Mouse (Mus musculus): ENCODE results near the gene Kdm5d. TPM values are rescaled to one million over a fixed set of nuclear protein-coding genes. Genes with fewer than 3 reads are reported as not detected.

The Kdm5d gene
- total RNA-seq (2012; rRNA removed) (5.0 and 5.5 TPM in 2 replicates), polyA plus RNA-seq (2012; ENCODE audit: insufficient read depth in 1 of 2, insufficient read length in 2 of 2, low read depth in 1 of 2, low replicate concordance in 2 of 2, missing spikeins in 1 of 2) (1 to 10 TPM in 1 of 2 experiments, not detected in 1; 3.4 TPM)

DNA sequence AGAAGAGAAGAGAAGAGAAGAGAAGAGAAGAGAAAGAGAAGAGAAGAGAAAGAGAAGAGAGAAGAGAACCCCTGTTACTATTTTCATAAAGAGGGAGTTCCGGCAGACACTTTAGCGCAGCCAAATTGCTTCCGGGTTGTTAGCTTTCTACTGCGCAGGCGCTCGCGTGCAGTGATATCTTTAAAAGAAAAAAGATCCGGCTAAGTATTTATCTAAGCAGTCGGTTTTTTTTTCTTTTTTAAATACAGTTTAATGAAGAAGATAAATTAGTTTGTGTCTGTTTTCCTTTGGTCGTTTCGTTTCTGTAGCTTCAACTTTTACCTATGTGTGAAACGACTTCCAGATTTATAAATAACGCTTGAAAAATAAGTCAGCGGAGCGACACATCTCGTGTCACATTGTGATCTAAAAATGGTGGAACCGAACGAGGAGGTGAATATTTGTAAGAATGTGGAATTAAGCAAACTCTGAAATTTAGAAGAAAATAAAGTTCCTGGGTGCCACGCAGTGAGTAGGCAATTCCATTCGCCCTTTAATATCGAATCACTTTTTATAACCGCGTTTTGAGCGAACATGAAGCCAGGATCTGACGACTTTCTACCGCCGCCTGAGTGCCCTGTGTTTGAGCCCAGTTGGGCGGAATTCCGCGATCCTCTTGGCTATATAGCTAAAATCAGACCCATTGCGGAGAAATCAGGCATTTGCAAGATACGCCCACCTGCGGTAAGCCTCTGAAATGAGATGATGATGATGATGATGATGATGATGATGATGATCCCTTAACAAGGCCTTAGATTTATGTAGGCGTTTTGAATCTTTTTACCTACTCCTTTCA, at the start of gene Kdm5d:
Gene Kdm5d, plus strand, starts transcription at position 396 of the 835 bp plus-strand sequence.
- TF ChIP-seq TCF12 (IDR thresholded peaks at IDR 0.05; ENCODE audit: low read depth, low read length): no peak
- TF ChIP-seq TBP (IDR thresholded peaks at IDR 0.05; ENCODE audit: low read depth, low read length): no peak
- no peak for TF ChIP-seq USF1 (IDR thresholded peaks at IDR 0.05; ENCODE audit: low read depth, low read length)
- TF ChIP-seq RAD21 (IDR thresholded peaks at IDR 0.05; ENCODE audit: low read depth, low read length): no peak
- no peak for TF ChIP-seq ZMIZ1 (IDR thresholded peaks at IDR 0.05; ENCODE audit: low read depth, low read length)
- TF ChIP-seq SIN3A (IDR thresholded peaks at IDR 0.05; ENCODE audit: low read length): no peak
- no peak for TF ChIP-seq MEF2A (IDR thresholded peaks at IDR 0.05; ENCODE audit: extremely low read depth, insufficient replicate concordance, low read depth, low read length, poor library complexity, severe bottlenecking)
- TF ChIP-seq POLR2AphosphoS5 (IDR thresholded peaks at IDR 0.05; ENCODE audit: borderline replicate concordance, low read depth, low read length): no peak
- DNase-seq (ENCODE audit: low read depth, low spot score): peak; percentile 82
- H3K79me2 ChIP-seq (ENCODE audit: control insufficient read depth, insufficient read depth, low read length, poor library complexity): 0 out of 2 replicates have a peak, but pooled peaks cover 2% of the 10 kb centered on the region
- H3K9ac ChIP-seq (ENCODE audit: control insufficient read depth, low read depth, low read length, poor library complexity, severe bottlenecking): peak within 1 kb of the TSS; percentile 76
- peaks cover 0 to 4% of the 10 kb centered on the region in 2 experiments; a peak in 2 of 4 replicates for H3K36me3 ChIP-seq (ENCODE audit: control insufficient read depth in 1 of 2, insufficient read depth in 2 of 2, low read length in 2 of 2)
- H3K4me1 ChIP-seq (ENCODE audit: control insufficient read depth in 1 of 2, insufficient read depth in 2 of 2, low read length in 2 of 2): no peaks in the 10 kb centered on the region
- no peaks in the 10 kb centered on the region for H3K9me3 ChIP-seq (replicated peaks; ENCODE audit: insufficient read depth, low read length)
- H3K4me3 ChIP-seq (ENCODE audit: control insufficient read depth in 1 of 2, insufficient read depth in 1 of 2, low read depth in 2 of 2, low read length in 2 of 2): peak within 1 kb of the TSS; percentile 77 to 79
- H3K27me3 ChIP-seq (ENCODE audit: control insufficient read depth in 1 of 2, insufficient read depth in 2 of 2, low read length in 2 of 2): no peaks in the 10 kb centered on the region
- H3K27ac ChIP-seq (ENCODE audit: control insufficient read depth, low read depth, low read length): peak within 1 kb of the TSS; percentile 61

- TF ChIP-seq MAFK (IDR thresholded peaks at IDR 0.05; ENCODE audit: borderline replicate concordance, low read depth, low read length) (no peak), CHD2 (IDR thresholded peaks at IDR 0.05; ENCODE audit: low read length) (no peak), CTCF (IDR thresholded peaks at IDR 0.05 in 2 of 3, conservative IDR thresholded peaks at IDR 0.05 in 1 of 3; ENCODE audit: control insufficient read depth in 1 of 3, insufficient read depth in 1 of 3, low read depth in 2 of 3, low read length in 3 of 3, poor library complexity in 1 of 3, severe bottlenecking in 1 of 3) (no peak), ZKSCAN1 (IDR thresholded peaks at IDR 0.05; ENCODE audit: low read depth, low read length) (no peak)
- H3K27me3 ChIP-seq (ENCODE audit: control insufficient read depth in 1 of 2, insufficient read depth in 2 of 2, low read length in 2 of 2): no peaks in the 10 kb centered on the region
- DNase-seq (ENCODE audit: low read depth, low spot score): no peak
These were observed 25.2 kb upstream of the Kdm5d start for GRCm38 (mm10) chrY:872404-872803.

More at GRCm38 (mm10) chrY:872404-872803, 25.2 kb upstream of the Kdm5d start:
- H3K4me1 ChIP-seq (ENCODE audit: control insufficient read depth in 1 of 2, insufficient read depth in 2 of 2, low read length in 2 of 2): no peaks in the 10 kb centered on the region
- no peak overlapping the region for H3K9ac ChIP-seq (ENCODE audit: control insufficient read depth, low read depth, low read length, poor library complexity, severe bottlenecking)
- no peak overlapping the region for H3K4me3 ChIP-seq (ENCODE audit: control insufficient read depth in 1 of 2, insufficient read depth in 1 of 2, low read depth in 2 of 2, low read length in 2 of 2)
- H3K79me2 ChIP-seq (ENCODE audit: control insufficient read depth, insufficient read depth, low read length, poor library complexity): no peaks in the 10 kb centered on the region
- H3K9me3 ChIP-seq (replicated peaks; ENCODE audit: insufficient read depth, low read length): no peaks in the 10 kb centered on the region
- no peaks in the 10 kb centered on the region for H3K36me3 ChIP-seq (ENCODE audit: control insufficient read depth in 1 of 2, insufficient read depth in 2 of 2, low read length in 2 of 2)
- H3K27ac ChIP-seq (ENCODE audit: control insufficient read depth, low read depth, low read length): no peak overlapping the region

Data from MEL (cell line).